Mouse (Mus musculus) lung, postnatal 0 days (tissue): Measurements from ENCODE around the gene Wnt11. TPM values are rescaled to one million over a fixed set of nuclear protein-coding genes. Genes with fewer than 3 reads are reported as not detected.

Experiments used
- ATAC-seq: fragments of 200-750 bp; cut with Nextera tagmentation; 2 replicates; pipeline ENCODE4 v1.8.0; 2017; ENCODE audit warnings: moderate library complexity
- DNase-seq: peaks from one replicate; pipeline ENCODE4 v3.0.0-alpha.2; 2016; ENCODE audit warnings: low spot score
- H3K27ac ChIP-seq: fragments of 300-500 bp; sonication (generic); 2 replicates; pipeline ENCODE4 v1.5.1; 2014; ENCODE audit warnings: antibody characterized with exemption, mild to moderate bottlenecking, low read length, mixed read lengths
- H3K27me3 ChIP-seq: fragments of 300-500 bp; sonication (generic); replicated peaks from 2 replicates; pipeline ENCODE4 v1.6.1; 2014; ENCODE audit warnings: low read length, mixed read lengths; ENCODE audit not compliant: insufficient read depth
- H3K36me3 ChIP-seq: fragments of 300-500 bp; sonication (generic); 2 replicates; pipeline ENCODE4 v1.6.1; 2014; ENCODE audit warnings: low read length, mixed read lengths; ENCODE audit not compliant: insufficient read depth
- H3K4me1 ChIP-seq: fragments of 300-500 bp; sonication (generic); 2 replicates; pipeline ENCODE4 v1.6.1; 2014; ENCODE audit warnings: antibody characterized with exemption, low read depth, low read length, mixed read lengths; ENCODE audit not compliant: insufficient read depth
- H3K4me2 ChIP-seq: fragments of 300-500 bp; sonication (generic); replicated peaks from 2 replicates; pipeline ENCODE4 v1.6.1; 2014; ENCODE audit warnings: low read depth, mild to moderate bottlenecking, low read length, moderate library complexity, mixed read lengths
- H3K4me3 ChIP-seq: fragments of 300-500 bp; sonication (generic); 2 replicates; pipeline ENCODE4 v1.5.1; 2014; ENCODE audit warnings: low read depth, low read length
- H3K9ac ChIP-seq: fragments of 300-500 bp; sonication (generic); replicated peaks from 2 replicates; pipeline ENCODE4 v1.6.1; 2014; ENCODE audit warnings: low read depth, mild to moderate bottlenecking
- H3K9me3 ChIP-seq: fragments of 300-500 bp; sonication (generic); 2 replicates; pipeline ENCODE4 v1.6.1; 2016; ENCODE audit warnings: low read length, mixed read lengths
- CTCF ChIP-seq: IDR thresholded peaks from 2 replicates; pipeline ENCODE4 v1.5.1; 2016; ENCODE audit warnings: antibody characterized with exemption, mild to moderate bottlenecking
- EP300 ChIP-seq: IDR thresholded peaks from 2 replicates; pipeline ENCODE4 v1.6.1; 2016; ENCODE audit warnings: antibody characterized with exemption, mild to moderate bottlenecking, control low read depth
- whole genome bisulfite sequencing: fragments of 180-500 bp; shearing (Covaris S2); extraction: QIAGEN DNeasy Blood & Tissue Kit; methylation state at CpG from one replicate; pipeline ENCODE4 v1.1.7; 2014; 5-methylcytosine and 5-hydroxymethylcytosine counted together
- polyA plus RNA-seq: library from polyadenylated mRNA; unstranded; fragments of >200 nt; fragmentation: Nextera tagmentation; extraction: Ambion mirVana; gene quantifications from 2 replicates; pipeline ENCODE4 v1.2.1, GENCODE M21; 2015

Wnt11 gene
- polyA plus RNA-seq, 1 experiment from 2014 or later: 10.5 TPM

- Histone ChIP-seq H3K4me2 (no peak overlapping the region), H3K9me3 (no peaks in the 10 kb centered on the region), H3K4me1 (peaks cover 4% of the 10 kb centered on the region; the same call in 1 of the 2 replicates), H3K9ac (no peak overlapping the region), H3K27me3 (no peaks in the 10 kb centered on the region), H3K27ac (no peak overlapping the region), H3K36me3 (no peaks in the 10 kb centered on the region), H3K4me3 (no peak overlapping the region)
- WGBS: 95% methylated on average over 12 of the region's 12 CpGs
- DNase-seq (no peak), ATAC-seq (no peak)
- TF ChIP-seq EP300: no peak
- TF ChIP-seq CTCF: no peak
These were observed 38.4 kb downstream of the Wnt11 start for GRCm38 (mm10) chr7:98873316-98873715.

GRCm38 (mm10) chr7:98874411-98874951 is 39.6 kb downstream of the Wnt11 start:
- H3K9ac ChIP-seq: no peak overlapping the region
- TF ChIP-seq EP300: peak; percentile 21; the same call in 1 of the 2 replicates
- TF ChIP-seq CTCF: no peak
- WGBS: 25% methylated on average over 6 of the region's 6 CpGs
- ATAC-seq (peak; percentile 78), DNase-seq (peak; percentile 70)
- no peak overlapping the region for H3K27ac ChIP-seq
- no peaks in the 10 kb centered on the region for H3K27me3 ChIP-seq
- H3K4me3 ChIP-seq: no peak overlapping the region
- no peaks in the 10 kb centered on the region for H3K9me3 ChIP-seq
- no peak overlapping the region for H3K4me2 ChIP-seq
- H3K36me3 ChIP-seq: no peaks in the 10 kb centered on the region
- peaks cover 4% of the 10 kb centered on the region; the same call in 1 of the 2 replicates for H3K4me1 ChIP-seq

GRCm38 (mm10) chr7:98875390-98875990 is 40.6 kb downstream of the Wnt11 start:
- peak; percentile 31 for DNase-seq
- Histone ChIP-seq H3K4me1 (peaks cover 4% of the 10 kb centered on the region; the same call in 1 of the 2 replicates), H3K27me3 (no peaks in the 10 kb centered on the region), H3K9ac (no peak overlapping the region), H3K27ac (no peak overlapping the region), H3K36me3 (no peaks in the 10 kb centered on the region), H3K4me3 (no peak overlapping the region), H3K4me2 (no peak overlapping the region), H3K9me3 (no peaks in the 10 kb centered on the region)
- no peak for TF ChIP-seq CTCF
- WGBS: 37% methylated on average over 13 of the region's 13 CpGs
- no peak for ATAC-seq

GRCm38 (mm10) chr7:98876119-98876518 is 41.2 kb downstream of the Wnt11 start:
- no peak overlapping the region for H3K9ac ChIP-seq
- ATAC-seq (peak; percentile 56), DNase-seq (peak; percentile 44)
- H3K9me3 ChIP-seq: no peaks in the 10 kb centered on the region
- H3K27me3 ChIP-seq: no peaks in the 10 kb centered on the region
- H3K4me2 ChIP-seq: no peak overlapping the region
- peaks cover 4% of the 10 kb centered on the region; the same call in 1 of the 2 replicates for H3K4me1 ChIP-seq
- no peaks in the 10 kb centered on the region for H3K36me3 ChIP-seq
- no peak overlapping the region for H3K4me3 ChIP-seq
- WGBS: 47% methylated on average over 13 of the region's 13 CpGs
- TF ChIP-seq CTCF (no peak), EP300 (no peak)
- no peak overlapping the region for H3K27ac ChIP-seq

GRCm38 (mm10) chr7:98879176-98879575 is 44.3 kb downstream of the Wnt11 start:
- TF ChIP-seq CTCF (no peak), EP300 (no peak)
- no peak overlapping the region for H3K9ac ChIP-seq
- no peaks in the 10 kb centered on the region for H3K27me3 ChIP-seq
- WGBS: 89% methylated on average over 2 of the region's 2 CpGs
- no peak overlapping the region for H3K4me2 ChIP-seq
- peaks cover 4% of the 10 kb centered on the region; the same call in 1 of the 2 replicates for H3K4me1 ChIP-seq
- ATAC-seq (no peak), DNase-seq (no peak)
- H3K4me3 ChIP-seq: no peak overlapping the region
- no peak overlapping the region for H3K27ac ChIP-seq
- no peaks in the 10 kb centered on the region for H3K36me3 ChIP-seq
- H3K9me3 ChIP-seq: no peaks in the 10 kb centered on the region

GRCm38 (mm10) chr7:98881887-98882286 is 47.0 kb downstream of the Wnt11 start:
- no peak for DNase-seq
- Histone ChIP-seq H3K4me2 (no peak overlapping the region), H3K9ac (no peak overlapping the region), H3K36me3 (no peaks in the 10 kb centered on the region), H3K9me3 (no peaks in the 10 kb centered on the region), H3K27ac (no peak overlapping the region), H3K4me1 (no peaks in the 10 kb centered on the region), H3K27me3 (no peaks in the 10 kb centered on the region), H3K4me3 (no peak overlapping the region)
- TF ChIP-seq CTCF: peak; percentile 54
- no peak for TF ChIP-seq EP300
- no peak for ATAC-seq
- WGBS: 58% methylated on average over 4 of the region's 4 CpGs
